Mouse (Mus musculus): Measurements from ENCODE around the gene Sdsl. TPM values are rescaled to one million over a fixed set of nuclear protein-coding genes. Genes with fewer than 3 reads are reported as not detected.
"Not testable (repeated sequence)": the region's sequence is repeated elsewhere in the genome, so short reads cannot be mapped to it uniquely, and the experiment has no call there.

Sdsl gene
- polyA plus RNA-seq (2017; shearing (Covaris generic)), result not detected

DNA sequence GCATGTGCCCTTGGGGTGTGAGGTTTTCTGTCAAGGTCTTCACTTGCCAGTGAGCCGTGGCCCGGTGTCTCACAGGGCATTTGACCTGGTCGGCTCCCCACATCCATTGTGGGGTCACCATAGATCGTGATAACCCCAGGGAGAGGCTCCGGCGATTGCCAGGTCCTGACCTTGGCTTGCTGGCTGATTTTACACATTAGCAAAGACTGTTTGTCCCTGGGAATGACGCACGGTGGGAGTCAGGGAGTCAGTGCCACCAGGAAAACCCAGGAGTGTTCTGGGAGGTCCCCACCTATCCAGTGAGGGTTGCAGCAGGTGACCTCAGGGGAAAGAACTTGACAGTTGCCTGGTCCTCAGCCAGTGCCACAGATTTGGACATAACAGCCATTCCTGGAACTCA lies at the start of gene Sdsl:
Gene Sdsl, minus strand, starts transcription at position 41 of the 400 bp plus-strand sequence.
- no peak for ATAC-seq

DNA sequence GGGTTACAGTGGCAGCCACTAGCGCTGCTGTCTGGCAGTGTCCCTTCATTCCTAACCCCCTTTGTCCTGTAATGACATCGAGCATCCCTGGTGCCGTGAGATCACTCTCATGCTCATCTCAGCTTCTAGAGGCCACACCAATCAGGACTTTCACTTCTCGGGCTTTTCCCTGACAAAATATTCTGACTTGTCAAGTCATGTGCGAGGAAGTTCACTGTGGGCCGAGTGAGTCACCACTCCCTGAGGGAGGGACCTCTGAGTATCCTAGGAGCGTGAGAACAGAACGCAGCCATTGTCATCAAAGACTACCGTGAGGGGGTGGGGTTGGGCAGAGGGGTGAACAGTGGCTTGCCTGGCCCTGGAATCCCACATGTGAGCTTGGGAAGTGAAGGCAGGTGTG lies 44.9 kb upstream of the Sdsl start:
- no peak for ATAC-seq

DNA sequence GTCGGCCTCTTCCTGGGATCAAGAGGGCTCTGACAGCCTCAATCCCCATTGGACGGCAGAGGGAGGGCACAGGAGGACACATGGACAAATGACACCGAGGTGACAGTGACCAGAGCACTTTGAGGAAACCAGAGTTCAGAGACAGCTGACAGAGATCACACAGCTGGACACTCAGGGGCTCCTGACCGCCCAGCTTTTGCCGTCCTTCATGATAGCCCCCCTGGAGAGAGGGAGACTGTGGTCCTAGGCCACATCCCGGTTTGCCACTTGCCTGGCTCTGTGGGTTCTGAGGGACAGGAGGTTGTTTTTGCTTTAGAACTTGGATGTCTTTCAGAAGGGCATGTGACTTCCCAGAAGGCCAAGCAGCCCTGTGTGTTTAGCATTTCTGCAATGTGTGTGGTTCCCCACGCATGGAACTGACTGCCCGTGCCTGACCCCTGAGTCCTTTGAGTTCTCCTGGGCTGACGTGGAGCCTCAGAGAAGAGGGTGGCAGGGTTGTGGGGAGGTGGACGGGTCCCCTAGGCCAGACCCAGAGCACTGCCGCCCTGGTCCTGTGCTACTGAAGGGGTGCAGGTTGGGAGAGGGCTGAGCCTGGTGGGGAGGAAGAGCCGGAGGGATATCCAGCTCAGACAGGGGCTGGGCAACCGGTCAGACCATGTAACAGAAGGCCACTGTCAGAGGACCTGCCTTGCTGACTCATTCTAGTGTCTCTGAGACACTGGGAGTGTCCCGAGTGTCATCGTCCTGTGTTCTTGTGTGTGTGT lies 43.8 kb upstream of the Sdsl start:
- no peak for ATAC-seq

DNA sequence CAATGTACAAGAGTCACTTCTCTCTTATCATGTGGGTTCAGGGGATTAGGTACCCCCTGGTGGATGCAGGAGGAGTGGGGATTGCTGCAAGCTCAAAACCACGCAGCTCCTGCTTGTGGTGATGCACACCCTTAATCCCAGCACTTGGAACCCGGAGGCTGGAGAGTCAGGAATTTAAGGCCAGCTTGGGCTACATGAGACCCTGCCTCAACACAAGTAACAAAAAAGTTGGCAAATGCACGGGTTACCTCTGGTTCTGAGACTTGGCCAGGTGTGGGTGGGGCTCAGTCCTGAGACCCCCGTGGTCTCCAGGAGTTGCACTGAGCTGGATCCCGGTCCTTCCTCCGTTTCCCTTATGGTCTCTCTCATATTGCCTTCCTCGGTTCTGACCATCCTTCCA lies 42.8 kb upstream of the Sdsl start:
- ATAC-seq, result no peak

DNA sequence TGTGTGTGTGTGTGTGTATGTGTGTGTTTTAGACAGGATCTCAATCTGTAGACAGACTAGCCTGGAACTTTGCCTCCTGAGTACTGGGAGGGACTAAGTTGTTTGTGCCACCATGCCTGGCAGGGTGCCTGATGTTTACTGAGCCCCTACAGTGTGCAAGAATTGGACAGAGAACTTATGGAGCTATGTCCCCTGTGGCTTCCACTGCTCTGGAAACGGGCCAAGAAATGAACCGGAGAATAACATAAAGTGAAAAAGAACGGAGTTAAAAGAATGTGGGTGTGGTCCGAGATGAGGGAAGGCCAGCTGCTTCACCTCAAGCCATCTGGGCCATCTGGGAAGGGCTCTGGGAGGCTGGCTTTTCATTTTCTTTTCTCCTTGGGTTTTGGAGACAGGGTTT lies 42.1 kb upstream of the Sdsl start:
- ATAC-seq, result no peak

DNA sequence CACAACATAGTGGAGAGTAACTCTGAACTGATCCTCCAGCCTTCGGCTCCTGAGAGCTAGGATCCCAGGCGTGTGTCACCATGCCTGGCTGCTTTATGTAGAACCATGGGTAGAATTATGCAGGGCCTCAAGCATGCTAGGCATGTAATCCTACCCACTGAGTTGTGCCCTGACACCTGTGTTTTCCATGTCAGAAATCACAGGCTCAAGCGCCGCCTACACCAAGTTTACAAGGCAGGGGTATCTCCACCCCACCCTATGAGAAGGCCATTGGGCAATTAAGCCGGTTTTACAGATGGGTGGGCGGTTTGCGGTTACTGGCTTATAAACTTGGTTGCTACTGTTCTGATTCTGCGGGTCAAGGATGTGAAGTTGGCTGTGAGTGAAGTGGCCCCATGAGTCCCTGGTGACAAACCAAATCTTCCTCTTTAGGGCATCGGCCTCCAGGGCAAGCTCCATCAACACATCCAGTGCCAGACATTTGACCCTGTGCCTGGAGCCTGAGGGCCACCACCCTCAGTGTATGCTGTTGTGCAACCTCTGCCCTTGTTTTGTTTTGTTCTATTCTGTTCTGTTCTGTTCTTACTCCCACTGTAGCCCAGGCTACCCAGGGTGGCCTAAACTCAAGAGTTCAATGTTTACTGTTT lies 41.5 kb upstream of the Sdsl start:
- ATAC-seq, result no peak

DNA sequence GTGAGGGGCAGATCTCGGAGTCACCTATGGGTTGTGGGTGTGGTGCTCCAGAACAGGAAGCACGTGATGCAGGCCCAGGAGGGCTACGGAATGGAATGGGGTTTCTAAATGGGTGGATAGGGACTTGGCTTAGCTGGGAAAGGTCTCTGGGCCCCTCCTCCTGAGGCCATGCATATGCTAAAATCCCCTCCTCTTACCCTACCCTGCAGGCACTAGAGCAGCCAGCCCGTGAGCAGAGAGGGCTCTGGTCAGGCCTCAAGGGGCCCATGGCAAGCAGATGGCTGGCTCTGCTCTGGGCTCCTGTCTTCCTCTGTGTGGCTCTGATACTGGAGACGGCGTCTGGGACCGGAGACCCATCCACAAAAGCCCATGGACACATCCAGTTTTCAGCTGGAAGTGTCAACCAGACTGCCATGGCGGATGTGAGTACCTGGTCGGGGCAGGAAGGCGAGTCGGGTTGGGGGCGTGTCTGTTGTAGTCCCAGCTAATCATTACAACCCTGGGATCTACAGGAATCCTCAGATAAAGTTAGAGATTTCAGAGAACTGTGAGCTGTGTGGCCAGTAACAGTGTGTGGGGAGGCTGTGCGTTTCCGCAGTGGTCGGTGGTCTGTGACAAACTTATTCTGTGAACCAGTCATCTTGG lies 40.4 kb upstream of the Sdsl start:
- ATAC-seq, result no peak

DNA sequence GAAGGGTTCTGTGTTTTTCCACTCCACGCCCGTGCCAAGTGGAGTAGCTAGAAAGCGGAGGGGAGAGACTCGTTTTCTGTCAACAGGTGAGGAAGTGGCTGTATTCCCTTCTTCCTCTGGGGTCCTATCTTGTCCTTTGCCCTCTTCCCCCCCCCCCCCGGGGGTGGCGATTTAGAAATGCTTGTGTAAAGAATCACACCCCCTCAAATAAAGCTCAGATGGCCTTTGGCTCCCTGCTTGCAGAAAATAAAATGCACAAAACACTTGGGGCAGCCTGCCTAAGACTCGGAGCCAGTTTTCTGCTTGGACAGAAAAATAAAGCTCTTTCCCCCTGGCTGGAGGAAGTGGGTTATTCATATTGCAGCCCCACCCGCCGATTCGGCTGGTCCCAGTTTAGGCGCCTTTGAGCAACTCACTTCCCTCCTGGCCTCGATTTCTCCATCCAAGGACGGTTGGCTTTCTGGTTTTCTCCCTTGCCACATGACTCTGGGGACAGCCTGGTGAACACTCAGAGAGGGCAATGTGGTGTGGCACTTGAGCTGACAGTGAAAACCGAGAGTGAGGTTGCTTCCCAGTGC lies 39.1 kb upstream of the Sdsl start:
- ATAC-seq, result no peak

DNA sequence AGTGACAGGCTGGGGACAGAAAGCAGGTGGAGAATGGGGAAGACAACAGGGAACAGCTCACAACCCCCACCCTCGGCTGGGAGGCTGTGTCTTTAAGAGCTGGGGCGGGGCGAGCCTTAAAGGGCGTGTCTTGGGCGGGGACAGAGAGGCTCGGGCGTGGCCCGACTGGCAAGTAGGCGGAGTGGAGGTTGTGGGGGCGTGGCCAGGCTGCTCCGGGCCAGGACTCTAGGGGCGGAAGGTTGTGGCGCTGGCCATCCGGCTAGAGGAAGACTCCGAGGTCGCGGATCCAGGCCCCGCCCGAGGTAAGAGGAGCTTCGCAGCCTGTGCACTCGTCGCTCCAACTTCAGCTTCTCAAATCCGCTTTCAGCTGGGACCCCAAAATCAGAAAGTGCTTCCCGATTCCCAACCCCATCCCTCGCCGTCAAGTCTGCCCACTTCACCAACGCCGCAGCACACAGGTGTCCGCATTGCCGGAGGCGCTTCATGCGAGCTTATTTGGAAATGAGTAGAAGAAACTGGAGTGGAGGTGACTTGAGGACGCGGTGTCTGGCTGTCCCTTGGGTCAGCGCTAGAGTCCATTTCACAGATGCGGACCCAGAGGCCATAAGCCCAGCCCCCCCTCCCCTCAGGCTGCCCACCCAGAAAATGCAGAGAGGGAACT lies 38.5 kb upstream of the Sdsl start, which contains the start of gene Slc8b1:
Gene Slc8b1, plus strand, starts transcription at position 187 of the 661 bp plus-strand sequence.
- ATAC-seq, result peak; percentile 98

DNA sequence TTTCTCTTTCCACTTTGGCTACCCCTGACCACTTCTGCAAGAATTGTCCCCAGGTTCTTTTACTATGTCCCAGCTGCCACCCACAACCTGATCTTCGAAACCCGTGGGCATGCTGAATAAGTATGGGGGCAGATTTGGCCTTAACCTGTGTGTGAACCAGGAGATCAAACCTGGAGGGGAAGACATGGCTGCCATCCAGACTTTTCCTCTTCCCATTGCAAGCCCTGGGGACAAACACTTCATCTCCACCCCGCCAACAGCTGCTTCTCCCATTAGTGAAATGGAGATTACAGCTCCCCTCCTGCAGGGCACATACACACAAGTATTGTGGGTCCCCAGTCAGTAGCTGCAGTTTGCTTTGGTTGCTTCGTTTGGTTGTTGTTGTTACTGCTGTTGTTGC lies 34.7 kb upstream of the Sdsl start:
- no peak for ATAC-seq

DNA sequence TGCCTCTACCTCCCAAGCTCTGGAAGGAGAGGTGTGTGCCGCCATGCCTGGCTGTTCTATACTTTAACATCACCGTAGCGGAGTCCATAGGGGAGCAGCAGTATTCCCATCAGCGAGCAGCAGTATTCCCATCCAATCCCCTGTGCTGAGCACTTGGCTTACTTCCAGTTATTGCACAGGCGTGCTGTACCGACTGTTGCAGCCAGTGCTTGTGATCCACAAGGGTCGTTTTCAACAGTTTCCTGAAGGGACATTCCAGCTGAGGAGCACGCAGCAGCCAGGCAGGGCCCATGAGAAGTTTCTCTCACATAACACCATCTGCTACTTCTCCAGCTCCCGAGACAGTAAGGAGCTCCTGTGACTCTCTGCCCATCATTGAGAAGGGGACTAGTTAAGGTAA lies 33.9 kb upstream of the Sdsl start:
- ATAC-seq, result no peak

DNA sequence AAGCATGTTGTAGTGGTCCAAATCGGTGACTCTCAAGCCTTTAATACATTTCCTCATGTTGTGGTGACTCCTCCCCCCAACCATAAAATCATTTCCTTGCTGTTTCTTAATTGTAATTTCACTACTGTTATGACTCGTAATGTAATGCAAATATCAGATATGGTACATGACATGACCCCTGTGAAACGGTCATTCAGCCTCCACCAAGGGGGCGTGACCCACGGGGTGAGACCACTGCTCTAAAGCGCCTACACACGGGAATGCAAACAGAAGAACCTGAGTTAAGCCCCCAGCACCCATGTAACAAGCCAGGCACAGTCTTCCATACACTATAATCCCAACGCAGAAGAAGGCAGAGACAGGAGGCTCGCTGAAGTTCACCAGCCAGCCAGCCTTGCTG lies 33.2 kb upstream of the Sdsl start:
- peak; percentile 41 for ATAC-seq

DNA sequence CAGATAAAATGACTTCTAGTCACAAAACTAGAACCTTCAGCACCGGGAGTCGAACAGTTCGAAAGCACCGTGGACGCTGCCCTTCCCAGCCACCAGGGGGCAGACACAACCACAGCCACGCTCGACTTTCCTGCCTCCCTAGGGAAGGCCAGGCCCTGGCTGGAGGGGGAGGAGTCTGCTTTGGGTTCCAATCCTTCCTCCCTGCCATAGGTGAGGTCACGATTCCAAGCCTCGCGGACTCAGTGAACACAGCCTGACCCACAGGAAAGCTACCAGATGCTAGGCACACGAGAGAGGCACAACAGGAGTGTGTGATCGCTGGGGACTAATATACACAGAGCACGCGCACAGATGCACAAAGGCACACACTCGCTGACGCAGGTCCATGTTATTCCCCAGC lies 32.8 kb upstream of the Sdsl start:
- peak; percentile 24 for ATAC-seq

DNA sequence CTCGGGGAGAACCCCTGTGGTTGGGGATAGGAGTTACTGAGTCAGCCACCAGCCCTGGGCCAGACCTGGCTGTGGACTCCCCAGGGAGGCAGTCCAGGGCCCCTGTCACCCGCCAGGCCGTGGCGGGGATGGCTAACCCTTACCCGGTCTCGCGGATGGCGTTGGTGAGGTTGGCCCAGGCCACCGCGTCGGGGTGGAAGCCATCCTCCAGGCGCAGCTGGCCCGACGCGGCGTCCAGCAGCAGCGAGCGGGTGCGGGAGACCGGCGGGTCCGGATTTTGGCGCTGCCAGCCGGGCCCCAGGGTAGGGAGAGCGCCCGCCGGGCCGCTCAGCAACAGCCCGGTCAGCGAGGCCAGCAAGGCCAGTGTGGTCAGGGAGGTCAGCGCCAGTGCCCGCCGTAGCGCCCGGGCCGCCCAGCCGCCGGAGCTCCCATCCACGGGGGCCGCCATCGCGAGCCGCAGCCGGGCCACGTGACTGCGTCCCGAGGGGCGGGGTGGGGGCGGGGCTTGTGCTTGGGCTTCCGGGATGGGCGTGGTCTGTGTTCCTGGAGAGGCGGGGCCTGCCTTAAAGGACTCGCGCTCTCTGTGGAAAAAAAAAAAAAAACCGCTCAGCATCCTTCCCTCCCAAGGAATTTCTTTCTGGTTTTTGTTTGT lies 30.7 kb upstream of the Sdsl start, which contains the start of gene Plbd2:
Gene Plbd2, minus strand, starts transcription at position 482 of the 652 bp plus-strand sequence.
- peak; percentile 59 for ATAC-seq

DNA sequence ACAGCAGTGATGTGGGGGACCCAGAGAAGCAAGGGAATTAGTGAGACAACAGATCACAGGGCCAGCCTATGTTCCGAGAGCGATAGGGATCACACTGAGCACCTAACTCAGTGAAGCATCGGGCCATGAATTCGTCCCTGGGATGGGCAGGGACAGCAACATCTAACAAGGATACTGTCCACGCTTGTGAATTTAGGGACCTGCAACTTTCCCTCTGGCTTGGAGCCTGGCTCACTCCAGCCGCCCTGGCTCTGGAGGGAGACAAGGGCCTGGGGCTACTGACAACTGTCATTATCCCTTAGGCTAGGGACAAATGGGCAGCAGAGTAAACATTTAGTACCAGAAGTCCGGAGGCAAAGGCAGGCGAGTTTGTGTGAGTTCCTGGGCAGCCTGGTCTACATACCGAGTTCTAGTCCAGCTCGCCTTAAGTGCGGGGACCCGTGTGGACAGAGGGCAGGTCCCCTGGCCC lies 30.1 kb upstream of the Sdsl start:
- no peak for ATAC-seq

DNA sequence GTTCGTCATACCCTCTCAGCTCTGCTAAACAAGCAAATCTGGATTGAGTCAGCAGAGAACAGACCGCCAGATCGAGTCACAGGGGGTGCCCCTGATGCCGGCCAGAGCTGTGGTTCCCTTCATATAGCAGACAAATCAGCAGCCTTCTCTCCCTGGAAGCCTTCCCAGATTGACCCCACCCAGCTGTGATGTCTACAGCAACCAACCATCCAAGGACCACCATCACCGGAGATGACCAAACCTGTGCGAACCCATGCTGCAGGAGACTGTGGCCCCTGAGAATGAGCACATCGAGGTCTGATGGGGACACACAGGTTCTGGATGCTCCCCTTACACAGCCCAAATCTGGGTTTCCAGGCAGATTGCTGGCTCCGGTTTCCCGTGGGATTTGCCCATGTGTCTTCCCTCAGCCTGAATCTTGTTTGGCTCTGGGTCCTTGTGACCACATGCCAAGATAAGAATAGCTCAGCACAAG lies 29.6 kb upstream of the Sdsl start:
- no peak for ATAC-seq

DNA sequence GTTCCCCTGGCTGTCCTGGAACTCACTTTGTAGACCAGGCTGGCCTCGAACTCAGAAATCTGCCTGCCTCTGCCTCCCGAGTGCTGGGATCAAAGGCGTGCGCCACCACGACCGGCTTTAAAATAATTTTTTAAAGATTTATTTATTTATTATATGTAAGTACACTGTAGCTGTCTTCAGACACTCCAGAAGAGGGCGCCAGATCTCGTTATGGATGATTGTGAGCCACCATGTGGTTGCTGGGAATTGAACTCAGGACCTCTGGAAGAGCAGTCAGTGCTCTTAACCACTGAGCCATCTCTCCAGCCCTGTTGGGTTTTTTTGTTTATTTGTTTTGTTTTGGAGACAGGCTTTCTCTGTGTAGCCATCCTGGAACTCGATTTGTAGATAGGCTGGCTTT lies 28.0 kb upstream of the Sdsl start:
- not testable (repeated sequence) for ATAC-seq

DNA sequence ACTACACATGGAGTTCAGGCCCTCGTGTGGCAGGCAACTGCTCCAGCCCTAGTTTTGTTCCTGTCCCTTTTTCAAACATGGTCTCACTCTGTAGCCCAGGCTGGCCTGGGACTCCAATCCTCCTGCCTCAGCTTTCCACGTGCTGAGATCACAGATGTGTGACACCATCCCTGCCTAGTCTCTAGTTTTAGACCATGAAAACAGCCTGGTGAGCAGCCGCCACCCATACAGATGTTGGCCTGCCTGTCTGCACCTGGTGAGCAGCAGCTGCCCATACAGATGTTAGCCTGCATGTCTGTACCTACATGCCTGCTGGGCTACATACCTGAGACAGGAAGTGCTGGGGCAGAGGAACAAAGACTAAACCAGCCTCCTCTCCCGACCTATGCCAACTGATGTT lies 26.6 kb upstream of the Sdsl start:
- no peak for ATAC-seq

DNA sequence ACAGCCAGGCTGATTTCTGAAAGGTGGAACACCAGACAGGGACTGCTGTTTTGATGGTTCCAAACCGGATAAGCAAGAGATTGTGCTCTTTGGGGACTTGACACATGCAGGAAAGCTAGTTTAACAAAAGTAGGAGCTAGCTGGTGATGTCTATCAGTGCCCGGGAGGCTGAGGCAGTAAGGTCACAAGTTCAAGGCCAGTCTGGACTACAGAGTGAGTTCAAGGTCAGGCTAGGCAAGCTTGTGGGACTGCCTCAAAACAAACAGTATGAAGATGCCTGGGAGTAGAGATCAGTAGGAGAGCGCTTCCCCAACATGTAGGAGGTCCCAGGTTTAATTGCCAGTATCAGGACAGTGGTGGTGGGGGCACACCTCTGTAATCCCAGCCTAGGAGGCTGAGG lies 24.5 kb upstream of the Sdsl start:
- no peak for ATAC-seq

DNA sequence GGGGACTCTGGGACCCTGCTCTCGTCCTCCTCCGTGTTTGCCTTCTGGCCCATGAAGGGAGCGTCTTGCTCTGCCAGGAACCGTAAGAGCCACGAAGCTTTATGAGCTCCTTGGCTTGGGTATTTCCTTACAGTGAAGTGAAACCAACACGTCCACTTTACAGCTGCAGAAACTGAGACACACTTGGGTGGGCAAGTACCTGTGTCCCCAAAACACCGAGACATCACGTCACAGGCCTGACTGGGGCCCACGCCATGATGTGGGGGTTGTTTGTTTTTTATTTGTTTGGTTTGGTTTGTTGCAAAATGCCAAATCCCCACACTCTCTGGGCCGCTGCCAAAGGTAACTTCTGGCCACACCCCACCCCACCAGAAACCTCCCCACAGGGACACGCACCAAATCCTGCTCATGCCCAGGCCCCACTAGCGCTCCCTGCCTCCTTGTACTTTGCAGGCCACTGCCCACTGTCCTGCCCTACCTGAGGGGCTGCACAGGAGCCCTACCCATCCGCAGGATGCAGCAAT lies 23.2 kb upstream of the Sdsl start:
- no peak for ATAC-seq

DNA sequence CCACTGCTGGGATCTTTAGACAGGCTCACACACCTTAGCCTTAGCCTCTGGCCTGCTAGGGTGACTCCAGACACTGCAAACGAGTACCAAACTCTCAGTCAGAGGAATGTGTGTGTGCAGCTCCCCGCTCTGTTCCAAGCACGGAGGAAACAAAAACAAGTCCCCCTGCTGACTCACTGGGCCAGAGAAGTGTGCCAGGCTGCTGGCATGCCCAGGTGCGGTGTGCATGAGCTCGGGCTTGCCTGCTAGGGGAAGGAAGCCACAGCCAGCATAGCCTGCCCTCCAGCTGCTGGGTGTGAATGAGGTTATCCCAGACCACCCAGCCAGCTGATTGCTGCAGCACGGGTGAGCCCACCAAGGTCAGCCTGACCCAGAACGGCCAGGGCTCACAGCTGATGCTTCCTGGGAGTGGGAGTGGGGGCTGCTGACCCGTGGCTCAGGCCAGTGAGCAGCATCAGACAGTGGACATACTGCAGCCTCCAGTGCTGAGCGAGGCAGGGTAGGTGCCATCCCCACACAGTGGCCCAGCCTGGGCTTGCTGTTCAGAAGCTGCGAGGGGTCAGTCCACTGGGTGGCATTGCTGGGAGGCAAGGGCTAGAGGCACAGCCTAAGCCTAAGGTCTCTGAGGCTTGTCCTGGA lies 22.6 kb upstream of the Sdsl start:
- no peak for ATAC-seq
